14 mouse cellular contexts compared by ENCODE assay signal in the genomic region with DNA sequence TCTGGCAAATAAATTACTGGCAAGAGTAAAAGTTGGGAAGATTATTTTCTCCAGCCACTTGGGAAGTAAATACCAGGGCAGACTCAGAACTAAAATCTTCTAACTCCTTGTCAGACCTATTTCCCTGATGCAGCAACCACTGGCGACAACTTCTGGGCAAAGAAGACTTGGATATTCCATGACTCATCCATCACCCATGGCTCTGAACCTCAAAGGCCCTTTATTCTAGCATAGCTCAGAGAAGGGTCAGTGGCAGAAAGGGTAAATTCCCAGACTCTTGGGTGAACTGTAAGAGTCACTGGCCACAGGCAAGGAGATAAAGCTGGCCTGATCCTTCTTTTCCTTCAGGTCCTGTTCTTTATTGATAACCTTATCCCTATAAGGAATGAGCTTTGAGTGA.
"Had no signal": no experiment of that assay in that cellular context is flagged by ENCODE, and none has a peak within 500 bp of the region (broad histone marks: within the 10 kb centered on the region; RNA-seq: fewer than 3 reads in every experiment).

No protein-coding gene starts in this region.

- ATAC-seq: lung, postnatal 0 days; midbrain, embryonic 15.5 days had no signal

- H3K27me3 ChIP-seq: kidney, embryonic 15.5 days; liver, embryonic 15.5 days; midbrain, embryonic 15.5 days; neural tube, embryonic 12.5 days; stomach, embryonic 15.5 days had no signal

- H3K9ac ChIP-seq: kidney, embryonic 15.5 days; liver, embryonic 15.5 days; midbrain, embryonic 15.5 days; neural tube, embryonic 12.5 days; stomach, embryonic 15.5 days had no signal

- H3K4me2 ChIP-seq: kidney, embryonic 15.5 days; liver, embryonic 11.5 days; liver, embryonic 15.5 days; midbrain, embryonic 15.5 days; neural tube, embryonic 12.5 days; stomach, embryonic 15.5 days had no signal

- DNase-seq: kidney, postnatal 14 days; lung, adult 2 months; lung, postnatal 36 days; right cerebral cortex, postnatal 4 days; thymus, postnatal 25 days had no signal

- H3K4me1 ChIP-seq: kidney, embryonic 15.5 days; limb, embryonic 10.5 days; liver, embryonic 15.5 days; midbrain, embryonic 15.5 days; neural tube, embryonic 12.5 days; stomach, embryonic 15.5 days had no signal

- H3K36me3 ChIP-seq: limb, embryonic 10.5 days; liver, embryonic 15.5 days; stomach, embryonic 15.5 days had no signal

- H3K4me3 ChIP-seq: kidney, embryonic 15.5 days; left cerebral cortex, adult 2 months; limb, embryonic 10.5 days; liver, embryonic 15.5 days; midbrain, embryonic 15.5 days; neural tube, embryonic 12.5 days; stomach, embryonic 15.5 days had no signal

- H3K9me3 ChIP-seq: kidney, embryonic 15.5 days; limb, embryonic 10.5 days; liver, embryonic 15.5 days; midbrain, embryonic 15.5 days; neural tube, embryonic 12.5 days; stomach, embryonic 15.5 days had no signal

- H3K27ac ChIP-seq: kidney, embryonic 15.5 days; left cerebral cortex, adult 2 months; limb, embryonic 10.5 days; liver, embryonic 15.5 days; midbrain, embryonic 15.5 days; stomach, embryonic 15.5 days had no signal
